Mouse (Mus musculus) urinary bladder, postnatal 10 days (tissue): ENCODE measurements around the gene Cd109.

Experiments
- DNase-seq: peaks from one replicate; pipeline ENCODE4 v3.0.0; 2022; ENCODE audit warnings: low spot score

Cd109 gene

GRCm38 (mm10) chr9:78615401-78616021 is at the start of gene Cd109:
Cd109 (plus strand) TSS chr9:78615546.
- no peak for DNase-seq

GRCm38 (mm10) chr9:78569934-78570333 is 45.4 kb upstream of the Cd109 start:
- no peak for DNase-seq

GRCm38 (mm10) chr9:78576466-78576865 is 38.9 kb upstream of the Cd109 start:
- DNase-seq, result no peak

DNA sequence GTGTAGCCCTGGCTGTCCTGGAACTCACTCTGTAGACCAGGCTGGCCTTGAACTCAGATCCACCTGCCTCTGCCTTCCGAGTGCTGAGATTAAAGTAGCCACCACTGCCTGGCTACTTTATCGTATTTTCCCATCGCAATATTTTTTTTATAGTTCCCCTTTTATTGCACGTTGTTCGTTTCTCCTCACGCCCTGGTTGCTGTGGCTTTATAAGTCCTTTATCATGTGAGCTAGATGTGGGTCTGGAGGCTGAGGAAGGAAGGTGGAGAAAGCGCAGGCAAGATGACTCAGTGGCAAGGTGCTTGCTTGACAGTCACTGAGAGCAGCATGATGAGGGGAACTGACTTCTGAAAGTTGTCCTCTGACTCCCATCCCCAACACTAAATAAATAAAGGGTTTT is 36.5 kb upstream of the Cd109 start:
- DNase-seq, result no peak

DNA sequence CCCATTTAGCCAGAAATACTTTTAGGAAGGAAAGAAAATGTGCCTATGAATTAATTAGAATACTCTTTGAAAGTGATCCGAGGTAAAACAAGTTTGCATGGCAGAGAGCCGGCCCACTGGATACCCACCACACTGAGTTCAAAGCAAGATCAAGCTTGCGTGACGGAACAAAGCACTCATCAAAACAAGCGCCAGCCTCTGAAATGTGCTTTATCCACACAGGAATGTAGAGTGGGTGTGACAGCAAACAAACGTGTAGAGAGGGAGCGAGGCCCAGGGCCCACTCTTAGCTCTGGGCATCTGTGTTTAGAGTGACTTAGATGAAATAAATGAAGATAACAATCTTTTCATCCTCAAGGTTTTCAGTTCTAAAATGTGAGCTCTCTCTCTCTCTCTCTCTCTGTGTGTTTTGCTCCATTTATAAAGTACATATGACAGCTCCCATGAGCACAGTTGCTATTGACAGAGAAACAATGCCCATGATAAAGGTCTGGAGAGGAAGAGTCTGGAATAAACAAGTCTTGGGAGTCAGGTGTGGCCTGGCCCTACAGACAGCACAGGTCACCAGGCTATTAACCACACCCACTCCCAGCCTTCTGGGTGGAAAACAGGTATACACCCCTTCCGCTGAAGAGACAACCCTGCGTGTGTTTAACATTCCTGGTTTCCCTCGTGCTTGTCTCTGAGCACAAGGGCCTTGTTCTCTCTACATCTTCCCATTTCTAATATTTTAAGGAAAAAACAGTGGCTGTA is 35.5 kb upstream of the Cd109 start:
- no peak for DNase-seq

DNA sequence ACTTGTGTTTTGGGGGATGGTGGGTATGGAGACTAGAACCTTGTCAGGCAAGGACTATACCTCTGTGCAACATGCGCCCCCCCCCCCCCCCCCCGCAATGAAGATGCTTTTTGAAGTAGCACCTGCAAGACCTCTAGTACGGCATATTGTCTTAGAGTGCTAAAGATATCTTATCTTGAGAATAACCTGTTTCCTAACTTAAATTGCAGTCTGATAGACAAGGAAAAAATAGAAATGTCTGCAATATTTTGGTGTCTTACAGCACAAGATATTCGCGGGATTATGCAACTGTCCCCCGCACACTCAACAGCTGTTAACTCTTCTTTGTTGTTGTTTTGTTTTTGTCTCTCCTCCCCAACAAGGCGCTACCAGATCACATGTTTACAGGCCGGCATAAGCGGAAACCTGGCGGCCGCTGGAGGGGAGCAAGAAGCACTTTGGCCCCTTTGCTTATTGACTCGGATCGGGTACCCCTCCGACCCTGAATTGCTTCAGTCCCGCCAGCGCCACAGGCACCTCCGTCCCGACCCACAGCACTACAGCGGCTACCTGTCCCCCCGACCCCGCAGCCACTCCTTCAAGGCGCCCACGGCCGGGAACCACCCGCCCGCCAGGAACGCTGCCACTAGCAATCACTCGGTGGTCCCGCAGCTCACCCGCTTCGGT is 28.0 kb upstream of the Cd109 start:
- DNase-seq, result no peak

DNA sequence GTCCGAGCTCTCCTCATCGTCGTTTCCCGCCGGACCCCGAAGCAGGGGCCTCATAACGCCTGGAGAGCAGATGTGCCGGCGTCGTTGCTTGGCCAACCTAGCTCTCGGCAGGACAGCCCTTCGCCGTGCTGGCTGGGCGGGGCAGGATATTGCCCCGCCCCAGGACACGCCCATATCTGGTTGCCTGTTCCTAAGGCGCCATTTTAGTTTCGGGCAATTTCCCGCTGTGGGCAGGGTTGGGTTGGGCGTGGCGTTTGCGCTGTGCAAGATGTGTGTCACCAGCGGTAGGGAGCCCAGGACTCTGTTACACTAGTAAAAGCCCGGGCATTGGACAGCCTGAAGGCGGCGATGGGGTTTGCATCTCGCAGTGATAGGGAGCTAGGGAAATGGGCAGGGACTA is 27.4 kb upstream of the Cd109 start, which contains the start of gene Slc17a5:
TSS of gene Slc17a5 (minus strand) at position 128 of the 400 bp plus-strand sequence.
- DNase-seq, result peak; percentile 59

DNA sequence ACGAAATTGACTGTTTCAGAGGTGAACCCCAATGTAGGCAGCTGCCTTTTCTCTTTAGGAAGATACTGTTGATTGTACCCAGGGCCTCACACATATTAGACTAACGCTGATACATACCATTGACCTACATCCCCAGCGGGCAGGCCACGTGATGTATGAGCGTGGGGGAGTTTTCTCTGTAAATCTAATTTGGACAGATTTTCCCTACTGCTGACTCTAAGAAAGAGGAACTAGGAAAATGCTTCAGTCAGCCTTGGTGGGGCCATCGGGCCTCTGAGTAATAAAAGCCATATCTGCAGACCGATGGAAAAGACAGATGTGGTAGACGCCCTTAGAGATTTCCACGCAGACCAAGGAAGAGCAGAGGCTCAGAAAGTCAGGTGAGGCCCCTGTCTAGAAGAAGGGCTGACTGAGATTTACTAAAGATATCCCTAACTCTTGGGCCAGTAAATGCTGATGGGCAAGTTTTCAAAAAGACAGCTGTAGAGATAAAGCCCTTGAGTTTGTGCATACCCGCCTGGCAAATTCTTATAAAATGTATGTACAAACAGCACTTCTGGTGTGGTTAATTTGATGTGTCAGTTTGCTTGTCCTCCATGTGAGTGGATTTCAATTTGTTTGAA is 26.8 kb upstream of the Cd109 start:
- no peak for DNase-seq

GRCm38 (mm10) chr9:78590471-78590870 is 24.9 kb upstream of the Cd109 start:
- no peak for DNase-seq

- DNase-seq, result no peak
Measured at GRCm38 (mm10) chr9:78595257-78595656, 20.1 kb upstream of the Cd109 start.

- DNase-seq, result no peak
Measured at GRCm38 (mm10) chr9:78595769-78596555, 19.4 kb upstream of the Cd109 start.

GRCm38 (mm10) chr9:78596834-78597233 is 18.5 kb upstream of the Cd109 start:
- DNase-seq, result no peak

DNA sequence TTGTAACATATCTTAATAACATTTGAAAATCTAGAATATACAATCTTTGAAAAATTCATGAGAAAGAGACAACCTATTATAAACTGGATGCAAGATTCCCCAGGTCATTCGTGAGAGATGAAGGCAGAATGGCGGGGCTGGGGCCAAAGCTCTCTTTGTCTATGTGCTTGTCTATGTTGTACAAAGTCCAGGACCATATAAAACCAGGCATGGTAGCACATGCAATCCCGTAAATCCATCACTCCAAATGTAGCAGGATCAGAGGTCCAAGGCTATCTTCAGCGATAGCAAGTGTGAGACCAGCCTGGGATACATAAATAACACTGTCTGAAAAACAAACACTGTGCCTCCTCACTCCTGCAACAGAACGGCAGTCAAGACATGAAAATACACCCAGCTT is 15.4 kb upstream of the Cd109 start:
- no peak for DNase-seq

GRCm38 (mm10) chr9:78601046-78601730 is 14.2 kb upstream of the Cd109 start:
- DNase-seq, result no peak

DNA sequence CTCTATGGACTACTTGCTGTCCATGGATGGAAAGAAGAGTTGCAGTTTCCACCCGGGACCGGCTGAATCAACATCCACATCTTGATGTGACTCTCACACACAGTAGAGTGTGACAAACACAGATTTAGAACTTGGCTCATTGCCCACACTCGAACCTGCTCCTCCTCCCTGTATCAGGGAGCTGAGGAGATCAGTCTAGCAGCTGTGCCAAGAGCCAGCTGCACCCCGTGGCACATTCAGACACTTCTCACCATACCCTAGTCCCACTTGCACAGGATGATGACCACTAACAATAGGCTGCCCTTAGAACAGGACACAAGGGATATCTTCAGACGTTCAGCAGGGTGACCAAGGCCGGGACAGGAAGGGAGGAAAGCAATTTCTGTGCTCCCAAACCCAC is 1.1 kb upstream of the Cd109 start:
- no peak for DNase-seq

DNA sequence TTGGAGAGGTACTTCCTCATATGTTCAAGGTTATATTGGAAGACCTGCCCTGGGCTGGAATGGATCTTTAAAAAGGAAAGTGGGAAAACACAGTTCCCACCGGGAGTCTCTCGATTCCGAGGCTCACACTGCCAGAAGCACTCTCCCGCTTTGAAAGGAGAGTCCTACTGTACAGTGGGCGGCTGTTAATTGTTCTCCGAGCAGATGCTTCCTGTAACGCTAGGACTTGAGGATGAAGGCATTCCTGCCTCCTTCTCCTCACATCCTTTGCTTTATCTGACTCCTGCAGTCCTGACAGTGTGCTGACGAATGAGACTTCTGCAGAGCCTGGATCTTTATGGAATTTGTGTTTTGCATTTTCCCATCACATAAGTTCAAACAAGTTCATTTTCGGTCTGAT is 3.9 kb downstream of the Cd109 start:
- no peak for DNase-seq

- DNase-seq, result no peak
Measured at GRCm38 (mm10) chr9:78623301-78623747, 8.0 kb downstream of the Cd109 start.

DNA sequence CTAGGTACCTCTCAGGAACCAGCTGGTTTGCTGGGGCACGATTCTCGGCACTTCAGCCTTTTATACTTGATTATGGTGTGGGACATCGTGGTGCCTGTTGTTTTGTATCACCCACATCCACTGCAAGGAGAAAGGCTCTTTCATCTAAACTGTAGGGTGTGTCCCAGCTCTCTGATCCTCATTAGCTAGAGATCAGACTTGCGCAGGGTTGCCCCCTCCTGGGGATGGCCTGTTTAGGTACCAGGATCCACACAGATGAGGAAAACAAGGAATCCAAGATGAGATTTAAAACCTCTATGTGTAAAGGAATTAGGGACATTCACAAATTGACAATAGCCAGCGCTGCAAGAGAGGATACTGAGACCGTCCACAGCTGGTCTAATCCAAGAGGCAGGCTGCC is 14.6 kb downstream of the Cd109 start:
- no peak for DNase-seq

GRCm38 (mm10) chr9:78631755-78632434 is 16.5 kb downstream of the Cd109 start:
- DNase-seq, result no peak

GRCm38 (mm10) chr9:78633976-78634375 is 18.6 kb downstream of the Cd109 start:
- no peak for DNase-seq

GRCm38 (mm10) chr9:78641386-78641785 is 26.0 kb downstream of the Cd109 start:
- DNase-seq, result no peak
